Mouse (Mus musculus): ENCODE results near the gene Ppp4r3a.
"Not testable (repeated sequence)": the region's sequence is repeated elsewhere in the genome, so short reads cannot be mapped to it uniquely, and the experiment has no call there.

Ppp4r3a gene

DNA sequence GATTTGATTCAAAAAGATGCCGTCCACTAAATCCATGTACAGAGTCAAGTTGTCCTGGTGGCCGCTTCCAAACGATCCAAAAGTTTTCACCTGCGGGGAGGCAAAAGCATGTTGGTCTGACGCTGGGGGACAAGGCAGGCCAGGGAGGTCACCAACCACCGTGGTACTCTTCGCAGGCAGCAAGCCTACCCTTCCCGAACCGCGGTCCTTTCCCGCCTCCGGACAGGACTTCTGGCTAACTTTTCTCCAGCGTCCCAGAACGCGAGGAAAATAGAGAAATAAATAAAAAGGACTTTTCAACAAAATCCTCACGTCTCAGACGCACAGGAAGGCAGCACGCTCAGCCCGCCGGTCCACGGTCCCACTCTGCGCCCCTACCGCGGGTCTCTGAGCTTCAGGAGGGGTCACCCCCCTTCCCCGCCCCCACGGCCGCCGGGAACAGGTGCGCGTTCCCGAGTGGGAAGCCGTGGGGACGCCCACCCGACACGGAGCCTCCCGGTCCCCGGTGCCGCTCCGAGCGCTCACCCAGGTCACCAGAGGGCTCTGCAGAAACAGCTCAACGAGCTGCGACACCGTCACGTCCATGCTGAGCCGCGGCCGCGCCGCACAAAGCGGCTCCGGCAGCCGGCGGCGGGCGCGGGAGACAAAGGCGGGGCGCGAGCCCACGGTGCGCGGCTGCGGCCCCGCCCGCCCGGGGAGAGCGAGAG, 55.1 kb downstream of the Ppp4r3a start:
- DNase-seq: no peak

DNA sequence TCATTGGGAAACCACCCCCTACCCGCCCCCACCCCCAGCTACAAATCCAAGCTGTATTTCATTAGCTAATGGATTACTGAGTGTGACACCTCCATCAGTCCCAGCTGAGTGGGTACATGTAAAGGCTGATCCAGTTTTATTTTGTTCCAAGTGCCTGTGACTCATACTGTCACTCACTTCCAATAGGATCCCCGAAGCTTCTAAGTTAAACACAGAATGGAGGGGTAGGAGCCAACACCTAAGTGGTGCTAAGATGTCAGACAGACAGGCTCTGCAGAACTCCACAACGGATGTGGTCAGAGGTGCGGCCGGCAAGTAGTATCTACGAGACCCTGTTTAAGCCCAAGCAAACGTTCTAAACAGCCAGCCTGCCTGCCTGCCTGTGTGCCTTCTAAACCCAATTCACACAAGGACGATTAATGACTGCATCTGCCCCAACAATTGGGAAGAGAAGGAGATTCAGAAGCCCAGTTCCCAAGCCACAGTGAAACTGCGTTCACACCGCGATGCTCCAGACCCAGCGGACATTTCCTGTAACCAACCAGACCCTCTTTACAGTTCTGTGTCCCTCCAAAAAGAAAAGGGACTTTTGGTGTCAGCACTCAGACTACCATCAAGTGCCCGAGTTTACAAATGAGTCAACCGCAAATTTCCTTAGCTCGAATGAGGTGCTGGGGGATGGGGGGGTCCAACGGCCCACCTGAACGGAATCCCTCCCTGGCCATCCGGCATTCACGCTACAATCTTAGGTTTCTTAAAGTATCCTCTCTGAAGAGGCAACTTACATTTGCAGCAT, 55.9 kb downstream of the Ppp4r3a start:
- no peak for DNase-seq

DNA sequence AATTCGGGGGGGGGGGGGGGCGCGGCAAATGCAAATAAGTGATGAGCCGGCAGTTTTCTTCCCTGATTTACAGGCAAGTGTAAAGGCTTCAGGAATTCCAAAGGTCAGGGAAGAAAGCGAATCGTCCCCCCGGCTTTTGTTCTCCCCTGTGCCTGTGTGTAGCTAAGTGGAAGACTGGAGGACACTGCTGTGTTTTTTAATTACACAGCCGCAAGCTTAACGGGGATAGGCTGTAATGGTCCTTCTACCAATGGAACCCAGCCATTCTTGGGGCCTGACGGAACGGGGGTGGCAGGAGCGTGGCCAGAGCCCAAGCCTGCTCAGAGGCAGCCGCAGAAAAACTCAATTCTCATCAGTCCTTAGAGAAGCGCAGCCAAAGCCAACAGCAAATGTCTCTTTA, 56.6 kb downstream of the Ppp4r3a start:
- DNase-seq: peak; percentile 72

DNA sequence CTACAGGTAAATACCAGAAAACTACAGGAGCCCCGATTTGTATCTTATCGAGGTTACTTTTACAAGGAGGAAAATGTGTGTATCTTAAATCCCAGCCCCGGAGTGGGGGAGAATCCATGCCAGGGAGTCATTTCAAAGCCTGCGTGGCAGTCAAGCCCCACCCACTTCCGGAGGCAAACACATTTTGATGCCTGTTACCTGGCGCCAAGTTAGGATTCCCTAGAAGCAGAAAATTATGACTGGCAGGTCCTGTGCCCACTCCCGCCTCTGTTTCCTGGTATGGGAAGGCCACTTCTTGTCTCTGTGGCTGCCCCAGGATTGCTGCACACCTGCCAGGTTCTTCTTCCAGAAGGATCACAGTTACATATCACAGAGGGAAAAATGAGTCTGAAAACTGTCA, 57.0 kb downstream of the Ppp4r3a start:
- no peak for DNase-seq

DNA sequence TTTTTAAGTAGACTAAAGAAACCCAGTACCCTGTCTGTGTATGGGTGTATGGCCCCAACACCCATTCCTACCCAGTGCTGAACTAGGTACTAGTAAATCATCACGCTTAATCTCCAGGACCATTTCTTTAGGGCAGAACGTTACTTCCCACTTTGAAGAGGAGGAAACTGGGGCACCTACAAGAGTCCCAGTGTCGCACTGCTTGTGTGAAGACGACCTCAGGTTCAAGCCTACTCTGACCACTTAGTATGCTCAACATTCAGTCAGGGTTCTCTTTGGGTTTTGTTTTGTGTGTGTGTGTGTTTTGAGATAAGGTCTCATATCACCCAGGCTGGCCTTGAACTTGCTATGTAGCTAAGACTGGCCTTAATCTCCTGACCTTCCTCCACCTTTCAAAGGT, 57.5 kb downstream of the Ppp4r3a start:
- no peak for DNase-seq

DNA sequence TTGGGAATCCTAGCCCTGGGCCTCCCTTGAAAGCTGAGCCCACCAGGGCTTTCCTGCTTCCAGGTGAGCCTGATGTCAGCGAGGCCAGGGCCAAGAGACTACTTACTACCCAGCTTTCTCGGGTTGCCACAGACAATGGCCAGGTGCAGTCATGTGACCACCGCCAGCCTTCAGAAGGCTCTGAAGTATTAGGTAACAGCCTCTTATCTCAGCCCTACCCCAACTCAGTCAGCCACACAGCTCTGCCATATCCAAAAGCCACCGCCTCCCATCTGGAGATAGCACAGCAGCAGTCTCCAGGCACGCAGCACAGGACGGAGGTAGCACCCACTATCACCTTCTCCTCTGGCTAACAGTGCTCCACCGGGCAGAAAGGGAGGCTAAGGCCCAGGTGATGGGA, 58.1 kb downstream of the Ppp4r3a start:
- DNase-seq: no peak

DNA sequence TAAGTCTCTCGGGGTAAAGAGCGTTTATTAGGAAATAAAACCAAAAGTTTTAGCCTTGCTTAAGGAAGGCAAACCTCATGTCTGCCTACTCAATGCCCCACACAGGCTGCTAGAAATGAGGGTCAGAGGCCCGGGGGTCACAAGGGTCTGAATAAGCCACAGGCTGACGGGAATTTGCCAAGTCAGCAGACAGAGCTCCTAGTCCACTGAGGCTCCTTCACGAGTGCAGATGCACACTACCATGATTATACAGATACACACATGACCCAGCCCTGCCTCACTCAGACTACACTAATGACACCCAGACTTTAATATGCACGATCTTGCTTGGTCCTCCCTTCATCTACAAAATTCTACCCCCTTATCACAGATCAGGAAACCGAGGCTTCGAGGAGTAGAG, 58.7 kb downstream of the Ppp4r3a start:
- DNase-seq: no peak

DNA sequence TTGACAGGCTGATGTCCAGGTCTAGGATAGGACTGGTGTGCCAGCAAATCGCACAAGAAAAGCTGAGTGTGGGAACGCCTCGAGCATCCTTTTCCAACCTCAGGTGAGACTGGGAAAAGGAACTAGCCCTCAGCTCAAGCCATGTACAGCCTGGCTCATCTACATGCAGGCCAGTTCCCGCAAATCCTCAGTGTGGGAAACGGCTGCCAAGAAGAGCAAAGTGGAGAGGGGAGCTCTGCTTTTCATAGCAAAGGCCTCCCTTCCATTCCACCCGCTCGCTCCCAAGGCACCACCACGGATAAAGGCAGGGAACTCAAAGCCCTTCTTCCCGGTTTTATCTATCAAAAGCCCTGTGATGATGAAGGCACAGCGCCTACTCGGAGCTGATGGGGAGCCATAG, 60.4 kb downstream of the Ppp4r3a start:
- no peak for DNase-seq

DNA sequence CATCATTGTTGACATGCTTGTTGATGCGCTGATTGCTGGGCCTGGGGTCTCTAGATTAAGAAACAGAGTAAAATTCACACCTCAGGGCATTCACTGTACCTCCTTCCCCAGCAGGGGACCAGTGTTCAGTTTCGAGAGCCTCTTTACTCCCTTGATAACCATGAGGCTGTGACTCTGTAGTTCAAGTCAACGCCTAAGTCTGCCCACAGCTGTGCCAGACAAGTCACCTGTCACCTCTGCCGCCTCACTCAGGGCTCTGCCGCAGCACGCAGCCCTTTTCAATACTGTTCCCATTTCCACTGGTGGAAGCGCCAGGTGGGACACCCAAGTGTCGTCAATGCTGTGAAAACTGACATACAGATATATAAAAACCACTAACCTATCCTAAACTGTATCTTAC, 61.1 kb downstream of the Ppp4r3a start:
- DNase-seq: no peak

DNA sequence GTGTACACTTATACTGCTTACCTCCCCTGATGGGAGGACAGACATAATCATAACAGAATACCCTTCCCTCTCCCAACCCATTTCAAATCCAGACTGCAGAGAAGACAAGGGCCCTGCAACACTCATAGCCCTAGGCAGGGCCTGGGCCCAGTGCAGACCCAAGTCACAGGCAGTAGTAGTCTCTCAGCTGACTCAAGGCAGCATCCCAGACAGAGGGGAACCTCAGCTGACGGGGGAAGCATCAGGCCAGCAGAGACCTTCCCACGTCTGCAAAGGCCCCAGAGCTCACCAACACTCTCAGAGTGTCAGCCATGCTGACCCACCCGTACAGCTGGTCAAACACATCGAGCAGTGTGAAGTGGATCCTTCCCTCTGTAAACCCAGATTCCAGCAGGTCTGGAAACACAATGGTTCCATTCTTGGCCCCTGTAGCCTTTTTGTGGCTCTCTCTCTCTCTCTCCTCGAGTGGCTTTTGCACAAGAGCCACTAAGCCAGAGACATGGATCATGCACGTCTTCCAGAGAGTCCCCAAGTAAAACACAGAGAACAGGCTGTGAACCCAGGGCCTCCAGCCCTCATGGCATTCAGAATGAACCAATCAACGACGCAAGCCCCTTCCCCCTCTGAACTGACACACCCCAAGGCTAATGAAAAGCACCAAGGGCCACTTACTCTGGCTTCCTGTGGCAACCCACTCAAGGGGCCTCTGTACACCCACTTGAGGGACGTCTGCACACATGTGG, 61.8 kb downstream of the Ppp4r3a start:
- DNase-seq: no peak

DNA sequence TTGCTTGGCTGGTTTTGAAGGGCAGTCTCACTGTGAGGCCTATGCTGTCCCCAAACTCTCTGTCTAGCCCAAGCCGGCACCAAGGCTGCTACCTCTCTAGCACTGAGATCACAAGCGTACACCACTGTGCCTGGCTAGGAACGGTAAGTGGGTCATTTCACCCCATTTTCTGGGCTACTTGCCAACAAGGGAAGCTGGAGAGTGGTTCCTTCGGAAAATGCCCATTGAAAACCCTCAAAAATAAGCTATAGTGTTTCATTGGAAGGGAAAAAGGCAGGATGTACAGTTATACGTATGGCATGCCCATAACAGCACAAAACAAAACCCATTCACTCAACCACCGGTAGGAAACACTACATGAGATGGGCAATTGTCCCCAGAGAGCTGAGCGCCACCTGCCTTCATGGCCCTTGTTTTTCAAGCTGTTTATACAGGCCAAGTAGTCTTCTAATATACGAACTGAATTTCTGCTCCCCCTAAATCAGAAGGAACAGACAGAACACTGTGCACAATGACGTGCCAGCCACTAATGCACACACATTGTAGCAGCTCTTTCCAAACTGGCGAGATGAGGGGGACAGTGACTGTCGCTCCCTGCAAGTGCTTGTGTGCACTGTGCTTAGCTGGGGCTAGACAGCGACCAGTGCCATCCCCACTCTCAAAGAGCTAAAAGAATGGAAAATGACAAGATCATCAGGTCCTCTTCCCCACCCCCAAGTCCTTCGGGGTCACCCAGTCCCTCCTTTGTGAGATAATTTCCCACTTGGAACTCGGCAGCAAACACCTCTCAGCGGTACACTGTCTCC, 63.1 kb downstream of the Ppp4r3a start:
- peak; percentile 83 for DNase-seq

DNA sequence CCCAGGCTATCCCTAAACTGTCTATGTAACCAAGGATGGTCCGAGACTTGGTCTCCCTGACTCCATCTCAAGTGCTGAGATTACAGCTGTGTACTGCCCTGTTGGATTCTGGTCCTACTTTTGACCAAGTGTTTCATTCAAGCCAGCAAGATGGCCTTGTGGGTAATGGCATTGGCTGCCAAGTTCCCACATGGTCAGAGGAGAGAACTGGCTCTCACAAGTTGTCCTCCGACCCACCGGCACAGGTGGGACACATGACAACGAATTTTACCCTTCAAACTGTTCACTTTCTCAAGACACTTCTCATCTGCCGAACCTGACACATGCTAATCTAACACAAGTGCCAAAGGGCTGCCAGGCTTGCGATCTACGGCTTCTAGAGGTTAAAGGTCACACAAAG, 64.1 kb downstream of the Ppp4r3a start:
- DNase-seq: no peak

DNA sequence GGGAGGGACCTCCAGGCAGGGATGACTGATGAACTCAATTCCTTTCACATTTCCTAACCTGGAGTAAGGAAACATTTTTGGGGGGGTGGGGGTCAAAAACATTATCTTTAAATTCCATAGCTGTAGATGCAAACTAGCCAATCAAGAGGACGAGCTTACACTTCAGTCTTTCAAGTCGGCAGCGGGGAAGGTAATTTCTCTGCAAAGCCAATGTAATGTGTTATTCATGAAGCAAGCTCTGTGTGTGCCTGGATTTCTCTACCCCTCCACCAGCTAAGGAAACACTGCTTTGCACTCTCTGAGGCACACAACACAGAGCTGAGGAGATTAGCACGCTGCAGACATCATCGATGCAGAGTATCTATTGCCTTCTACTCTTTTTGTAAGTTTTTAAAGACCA, 64.5 kb downstream of the Ppp4r3a start:
- DNase-seq: no peak

DNA sequence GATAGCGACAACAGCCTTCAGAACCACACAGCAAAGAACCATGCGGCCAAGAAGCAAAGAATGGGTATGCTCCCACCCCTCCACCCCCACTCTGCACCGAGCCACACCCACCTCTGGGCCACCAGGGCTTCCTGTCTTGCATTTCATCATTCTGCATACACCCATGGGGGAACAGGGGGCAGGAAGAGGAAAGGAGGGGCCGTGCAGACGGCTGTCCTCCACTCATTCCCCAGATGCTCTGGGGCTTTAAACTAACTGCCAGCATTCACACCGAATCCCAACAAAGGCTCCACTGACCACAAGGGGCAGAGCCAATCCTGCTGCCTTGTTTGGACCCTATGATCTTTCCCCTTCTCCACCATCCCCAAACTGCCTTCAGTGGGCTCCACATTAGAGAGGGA, 65.5 kb downstream of the Ppp4r3a start:
- DNase-seq: no peak

DNA sequence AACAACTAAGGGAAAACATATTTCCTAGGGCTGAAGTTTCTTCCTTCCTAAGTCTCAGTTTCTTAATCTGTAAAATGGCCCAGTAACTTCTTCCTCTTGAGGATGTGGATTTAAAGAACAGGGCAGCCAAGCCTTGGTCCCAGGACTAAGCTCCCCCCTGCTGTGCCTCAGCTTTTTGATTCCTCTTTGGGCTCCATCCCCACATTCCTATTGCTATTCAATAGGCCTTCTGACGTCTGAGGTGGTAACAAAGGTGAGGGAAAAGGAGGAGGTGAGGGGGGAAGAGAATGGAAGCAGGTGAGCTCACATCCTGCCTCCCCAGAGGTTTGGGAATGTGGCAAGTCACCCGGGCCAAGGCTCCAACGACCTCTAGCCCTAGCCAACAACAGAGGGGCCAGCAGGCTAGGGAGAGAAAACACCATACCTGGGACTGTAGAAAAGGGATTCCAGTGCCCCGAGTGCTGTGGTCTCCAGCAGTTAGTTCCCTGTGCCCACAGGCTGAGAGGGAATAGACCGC, 67.0 kb downstream of the Ppp4r3a start:
- DNase-seq: no peak

DNA sequence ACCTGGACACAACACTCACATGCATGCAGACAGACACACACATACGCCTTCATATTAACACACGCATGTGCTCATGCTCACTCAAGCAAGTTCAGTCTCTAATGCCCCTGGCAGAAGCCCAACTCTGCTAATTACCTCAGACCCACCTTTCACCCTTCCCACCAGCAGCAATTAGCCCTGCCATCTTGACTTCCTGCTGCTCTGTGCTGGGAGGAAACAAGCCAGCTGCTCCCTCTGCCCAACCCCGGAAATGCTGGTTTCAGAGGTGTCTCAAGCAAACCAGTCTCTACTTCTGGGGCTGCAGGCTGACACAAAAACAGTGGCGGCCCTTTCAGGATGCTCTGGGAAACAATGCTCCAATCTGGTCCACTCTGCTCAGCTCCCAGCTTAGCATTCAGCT, 67.6 kb downstream of the Ppp4r3a start:
- peak; percentile 90 for DNase-seq

DNA sequence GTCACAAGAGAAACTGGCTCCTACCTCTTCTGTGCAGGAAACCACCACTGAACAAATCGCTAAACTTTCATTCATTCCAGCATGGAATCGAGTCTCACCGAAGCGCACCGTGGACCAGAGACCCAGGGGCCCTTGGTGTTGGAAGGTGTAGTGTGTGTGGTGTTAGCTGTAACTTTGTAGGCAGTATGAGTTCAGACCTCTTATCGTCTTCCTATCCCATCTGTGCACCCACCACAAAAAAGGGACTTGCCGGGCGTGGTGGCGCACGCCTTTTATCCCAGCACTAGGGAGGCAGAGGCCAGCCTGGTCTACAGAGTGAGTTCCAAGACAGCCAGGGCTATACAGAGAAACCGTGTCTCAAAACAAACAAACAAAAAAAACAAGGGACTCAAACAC, 68.3 kb downstream of the Ppp4r3a start:
- DNase-seq: no peak

DNA sequence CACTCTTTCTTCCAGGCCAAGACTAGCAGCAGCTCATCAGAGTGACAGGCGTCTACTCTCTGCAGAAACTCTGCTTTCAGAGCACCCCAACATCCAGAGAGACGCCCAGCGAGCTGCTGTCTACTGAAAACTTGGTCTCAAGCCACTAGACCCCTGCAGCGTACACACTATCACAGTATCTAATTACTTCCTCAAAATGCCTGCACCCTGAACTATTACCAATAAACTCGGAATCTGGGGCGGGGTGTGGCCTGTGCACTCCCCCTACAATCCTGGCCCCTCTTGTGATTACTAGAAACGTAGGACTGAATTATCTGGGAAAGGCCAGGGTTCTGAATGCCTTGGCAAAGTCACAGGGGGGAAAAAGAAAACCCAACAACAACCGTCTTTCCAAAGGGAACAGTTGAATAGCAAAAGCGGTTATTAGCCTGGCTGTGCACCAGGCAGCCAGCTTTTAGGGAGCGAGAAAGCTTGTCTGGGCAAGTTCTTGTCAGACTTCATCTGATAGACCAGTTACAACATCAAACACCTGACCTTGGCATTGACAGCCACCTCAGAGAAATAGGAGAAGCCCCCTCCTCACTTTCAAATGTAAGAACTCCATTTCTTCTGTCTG, 68.8 kb downstream of the Ppp4r3a start:
- no peak for DNase-seq

DNA sequence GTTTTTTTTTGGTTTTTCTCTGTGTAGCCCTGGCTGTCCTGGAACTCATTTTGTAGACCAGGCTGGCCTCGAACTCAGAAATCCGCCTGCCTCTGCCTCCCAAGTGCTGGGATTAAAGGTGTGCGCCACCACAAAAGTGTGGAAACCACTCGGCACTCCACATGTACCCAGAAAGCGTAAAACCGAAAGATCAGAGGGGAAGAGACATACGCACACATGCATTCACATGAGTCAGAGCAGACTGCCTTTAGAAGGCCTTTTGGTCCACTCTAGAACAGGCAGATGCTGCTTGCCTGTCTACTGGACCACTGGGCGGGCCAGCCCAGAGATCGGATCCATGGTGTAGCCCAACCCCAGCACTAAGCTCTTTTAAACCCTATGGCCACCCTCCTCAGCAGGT, 69.8 kb downstream of the Ppp4r3a start:
- not testable (repeated sequence) for DNase-seq

DNA sequence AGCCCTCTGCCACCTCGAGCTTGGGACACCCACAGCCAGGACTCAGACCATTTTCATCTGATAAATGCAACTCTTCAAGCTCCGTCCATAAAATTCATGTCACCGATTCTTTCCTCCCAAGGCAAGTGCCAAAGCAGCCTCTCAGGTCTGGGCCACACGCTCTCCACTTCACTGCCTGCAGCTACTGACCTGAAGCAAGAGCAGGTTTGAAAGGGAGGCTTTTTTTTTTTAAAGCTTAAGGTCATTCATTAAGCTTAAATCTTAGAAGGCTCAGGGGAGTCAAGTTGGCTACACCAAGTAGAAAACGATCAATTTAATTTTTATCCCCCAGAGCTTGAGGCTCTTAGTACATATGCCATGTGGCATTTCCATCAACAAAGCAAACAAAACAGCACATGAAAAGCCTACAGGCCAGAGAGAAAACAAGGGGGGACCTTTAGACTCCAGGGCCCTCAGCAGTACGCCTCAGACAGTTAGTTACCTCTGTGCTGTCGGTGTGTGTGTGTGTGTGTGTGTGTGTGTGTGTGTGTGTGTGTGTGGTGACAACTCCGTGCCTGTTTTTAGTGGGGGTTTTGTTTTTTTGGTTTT, 70.3 kb downstream of the Ppp4r3a start:
- DNase-seq: peak; percentile 60

DNA sequence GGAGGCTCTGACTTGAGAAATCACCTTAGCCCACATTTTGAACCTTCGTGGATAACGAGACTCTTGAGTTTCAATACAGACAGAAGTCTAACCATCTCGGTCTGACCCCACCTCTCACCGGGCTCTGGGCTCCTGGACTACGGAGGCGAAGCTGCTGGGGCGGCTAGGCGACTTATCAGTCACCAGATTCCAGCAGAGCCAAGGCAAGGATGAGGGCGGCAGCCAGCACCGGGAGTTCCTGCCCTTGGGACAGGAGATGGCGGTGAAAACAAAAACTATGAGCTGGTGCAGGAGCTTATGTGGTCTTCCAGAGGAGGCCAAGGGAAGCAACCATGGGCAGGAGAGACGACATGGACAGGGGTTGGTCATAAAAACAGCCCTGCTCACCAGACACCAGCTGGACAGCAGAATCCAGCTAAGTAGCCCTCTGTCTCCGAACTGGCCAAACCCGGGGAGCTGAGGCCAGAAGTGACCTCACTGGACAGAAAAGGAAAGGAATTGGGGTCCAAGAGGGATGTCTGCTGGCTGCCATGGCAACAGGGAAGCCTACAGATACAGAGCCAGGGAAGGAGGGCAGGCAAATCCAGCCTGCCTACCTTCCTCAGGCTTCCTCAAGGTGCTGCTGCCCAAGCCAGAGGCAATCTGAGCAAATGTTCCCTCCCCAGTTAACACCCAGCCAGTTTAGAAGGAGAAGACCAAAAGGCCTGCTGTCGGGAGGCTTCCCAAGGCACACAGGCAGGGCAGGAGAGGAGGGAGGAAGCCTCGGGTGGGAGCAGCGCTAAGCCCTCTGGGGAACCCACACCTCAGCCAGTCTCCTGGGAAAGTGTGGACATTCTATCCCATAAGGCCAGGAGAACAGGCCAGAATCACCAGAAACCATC, 71.1 kb downstream of the Ppp4r3a start:
- peak; percentile 52 for DNase-seq
